Mouse (Mus musculus) T-cell, adult 66 days (primary cell): ENCODE data around the gene C87977. TPM values are rescaled to one million over a fixed set of nuclear protein-coding genes. Genes with fewer than 3 reads are reported as not detected.

Source experiments
- total RNA-seq, 2 experiments: library from RNA; stranded (reverse); gene quantifications; 3 replicates in 1 of 2; 4 replicates in 1 of 2; pipeline ENCODE4 v1.2.4; 2023

C87977 gene
- total RNA-seq = not detected

GRCm38 (mm10) chr4:144213218-144213617 is at the start of gene C87977:
Gene C87977, minus strand, starts transcription at chr4:144213318.

GRCm38 (mm10) chr4:144190419-144190818 is 22.7 kb downstream of the C87977 start, which contains the start of gene Oog2:
Gene Oog2, plus strand, starts transcription at chr4:144190719.

GRCm38 (mm10) chr4:144162563-144162962 is 50.6 kb downstream of the C87977 start, which contains the start of gene Oog3:
Gene Oog3, minus strand, starts transcription at chr4:144162663.

Other genes starting within 250 kb of the C87977 start
- not detected for gene Gm13101, start 246.4 kb downstream of the C87977 start, total RNA-seq
- not detected for gene Pramef17, start 218.9 kb downstream of the C87977 start, total RNA-seq
- gene Pramel4, start 154.2 kb downstream of the C87977 start, total RNA-seq = not detected
- gene Gm13102, start 106.8 kb downstream of the C87977 start, total RNA-seq = not detected
- not detected for gene Oog3, start 50.7 kb downstream of the C87977 start, total RNA-seq
- not detected for gene Oog2, start 22.6 kb downstream of the C87977 start, total RNA-seq
- not detected for gene Pramel5, start 67.2 kb upstream of the C87977 start, total RNA-seq
- gene Gm13128, start 116.9 kb upstream of the C87977 start, total RNA-seq = not detected
- not detected for gene Gm13119, start 144.6 kb upstream of the C87977 start, total RNA-seq
- not detected for gene Pramef20, start 164.6 kb upstream of the C87977 start, total RNA-seq
- gene Pramef12, start 195.1 kb upstream of the C87977 start, total RNA-seq = not detected
- gene 1700012P22Rik, start 225.5 kb upstream of the C87977 start, total RNA-seq = not detected
- gene Gm9944, start 240.0 kb upstream of the C87977 start, total RNA-seq = not detected